9 mouse cellular contexts compared by ENCODE assay signal in the genomic region with DNA sequence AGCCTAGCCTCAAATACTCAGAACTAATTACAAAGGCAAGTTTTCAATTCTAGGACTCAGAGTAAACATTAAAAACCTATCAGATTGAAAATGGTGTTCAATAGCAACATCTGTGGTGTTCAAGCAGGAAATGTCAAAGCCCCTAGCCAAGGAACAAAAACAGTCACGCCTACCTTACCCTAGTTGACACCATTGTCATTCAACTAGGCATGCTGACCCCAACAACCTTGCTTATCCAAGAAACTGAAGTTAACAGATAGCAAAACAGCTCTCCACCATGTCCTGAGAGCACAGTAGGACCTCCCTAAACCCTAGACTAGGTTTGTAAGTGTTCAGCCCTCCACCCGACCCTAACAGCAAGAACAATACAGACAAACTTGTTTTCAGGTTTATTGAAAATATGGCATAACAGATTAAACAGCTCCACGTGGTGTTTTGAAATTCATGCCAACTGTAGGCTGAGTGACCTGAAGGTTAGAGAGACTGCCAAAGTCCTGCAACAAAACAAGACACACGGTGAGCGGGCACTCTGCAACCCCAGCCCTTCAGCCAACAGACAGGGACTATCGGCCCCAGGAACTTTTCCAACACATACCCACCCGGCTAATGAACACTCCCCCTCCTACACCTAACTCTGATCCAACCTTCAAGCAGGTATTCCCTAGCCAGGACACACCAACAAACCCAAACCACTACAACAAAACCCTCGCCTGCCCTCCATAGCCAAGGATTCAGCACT. TPM values are rescaled to one million over a fixed set of nuclear protein-coding genes. Genes with fewer than 3 reads are reported as not detected.
A peak's percentile ranks its signal among the peaks of the same experiment; 100 is the strongest.
DNase-seq lines count a peak whose midpoint lies in the region; ATAC-seq and TF ChIP-seq lines count a peak whose summit lies in the region.
"Had no signal": no experiment of that assay in that cellular context is flagged by ENCODE, and none has a peak within 500 bp of the region (broad histone marks: within the 10 kb centered on the region; RNA-seq: fewer than 3 reads in every experiment).

No protein-coding gene starts in this region.

- TF ChIP-seq EP300 in heart, postnatal 0 days (IDR thresholded peaks at IDR 0.05; ENCODE audit: low read depth), result no peak
- no peak for TF ChIP-seq EP300 in liver, embryonic 14.5 days (IDR thresholded peaks at IDR 0.05; ENCODE audit: low read depth)

- no peaks in the 10 kb centered on the region for H3K9me3 ChIP-seq in erythroblast, embryonic 14.5 days (ENCODE audit: control insufficient read depth, low read length)
- H3K9me3 ChIP-seq in heart, postnatal 0 days (replicated peaks; ENCODE audit: control insufficient read depth, low read length), result no peaks in the 10 kb centered on the region
- H3K9me3 ChIP-seq in liver, embryonic 14.5 days (ENCODE audit: control insufficient read depth, low read length), result no peaks in the 10 kb centered on the region

- peaks cover 38% of the 10 kb centered on the region for H3K4me1 ChIP-seq in erythroblast, embryonic 14.5 days (ENCODE audit: control insufficient read depth)
- H3K4me1 ChIP-seq in heart, postnatal 0 days (ENCODE audit: control insufficient read depth, insufficient read depth), result peaks cover 16% of the 10 kb centered on the region
- peaks cover 7 to 21% of the 10 kb centered on the region in 2 experiments; a peak in 3 of 4 replicates for H3K4me1 ChIP-seq in liver, embryonic 14.5 days (replicated peaks; ENCODE audit: control insufficient read depth in 2 of 2, insufficient read depth in 2 of 2, low read length in 1 of 2)

- H3K27me3 ChIP-seq in erythroblast, embryonic 14.5 days (ENCODE audit: control insufficient read depth), result no peaks in the 10 kb centered on the region
- no peaks in the 10 kb centered on the region for H3K27me3 ChIP-seq in heart, postnatal 0 days (ENCODE audit: control insufficient read depth, insufficient read depth, low read length)
- no peaks in the 10 kb centered on the region for H3K27me3 ChIP-seq in liver, embryonic 14.5 days (ENCODE audit: control insufficient read depth, insufficient read depth, low read length)

- H3K36me3 ChIP-seq in erythroblast, embryonic 14.5 days (ENCODE audit: control insufficient read depth), result peaks cover 68% of the 10 kb centered on the region
- peaks cover 46% of the 10 kb centered on the region for H3K36me3 ChIP-seq in heart, postnatal 0 days (replicated peaks; ENCODE audit: control insufficient read depth, insufficient read depth, low read length)
- H3K36me3 ChIP-seq in liver, embryonic 14.5 days (replicated peaks; ENCODE audit: control insufficient read depth, insufficient read depth, low read depth), result peaks cover 36% of the 10 kb centered on the region

- no peak for ATAC-seq in erythroblast, adult 5-6 weeks (replicated peaks; ENCODE audit: low FRiP score, poor library complexity, severe bottlenecking)
- ATAC-seq in heart, postnatal 0 days (ENCODE audit: insufficient read depth, low read depth), result no peak
- ATAC-seq in liver, embryonic 14.5 days (ENCODE audit: insufficient read depth), result no peak

- 41% methylated on average over 8 of the region's 8 CpGs for WGBS in heart, postnatal 0 days
- 44% methylated on average over 8 of the region's 8 CpGs for WGBS in liver, embryonic 14.5 days (ENCODE audit: insufficient replicate concordance)

- no peak overlapping the region for H3K27ac ChIP-seq in heart, postnatal 0 days (ENCODE audit: low read depth)
- no peak overlapping the region for H3K27ac ChIP-seq in liver, embryonic 14.5 days

- peak overlapping the region; percentile 90 for H3K4me3 ChIP-seq in erythroblast, embryonic 14.5 days (replicated peaks)
- H3K4me3 ChIP-seq in heart, postnatal 0 days (ENCODE audit: low read depth, low read length), result peak overlapping the region; percentile 93
- H3K4me3 ChIP-seq in liver, embryonic 14.5 days (ENCODE audit: insufficient read depth in 1 of 2, low read depth in 2 of 2, low read length in 2 of 2), result peak overlapping the region; percentile 95

- intact Hi-C loops in left cerebral cortex, postnatal 36 days (cut with DNase I), result no loop called here

- no peak for TF ChIP-seq CTCF in heart, postnatal 0 days (IDR thresholded peaks at IDR 0.05; ENCODE audit: low read depth)
- TF ChIP-seq CTCF in liver, embryonic 14.5 days (IDR thresholded peaks at IDR 0.05; ENCODE audit: low read depth), result no peak

- peak; percentile 61 for DNase-seq in ES-CJ7 (ENCODE audit: low read depth, low spot score)
- no peak for DNase-seq in heart, postnatal 0 days (ENCODE audit: low spot score)
- no peak for DNase-seq in liver, embryonic 14.5 days (ENCODE audit: low read depth in 3 of 3, low spot score in 3 of 3)
- DNase-seq in urinary bladder, adult 18-20 months (ENCODE audit: low spot score in 2 of 2), result no peak
- DNase-seq in retina, embryonic 14.5 days (ENCODE audit: low spot score), result no peak
- no peak for DNase-seq in left cerebral cortex, postnatal 36 days (ENCODE audit: low spot score in 2 of 2)
- DNase-seq: layer of hippocampus, adult 9-11 months had no signal

- peak overlapping the region; percentile 98 for H3K9ac ChIP-seq in heart, postnatal 0 days (replicated peaks; ENCODE audit: low read depth, low read length)
- peak overlapping the region; percentile 99 for H3K9ac ChIP-seq in liver, embryonic 14.5 days (replicated peaks)

- peak overlapping the region; percentile 86 for H3K4me2 ChIP-seq in heart, postnatal 0 days (ENCODE audit: low read depth, low read length)
- H3K4me2 ChIP-seq in liver, embryonic 14.5 days (ENCODE audit: low read depth), result peak overlapping the region; percentile 90

RNA-seq across cellular contexts. Expression of a gene that starts 2.5 kb away (rescaled TPM):
- polyA plus RNA-seq in erythroblast, embryonic 14.5 days (2012), result 31.7 and 36.7 TPM in 2 replicates
- 779 and 843 TPM in 2 replicates for total RNA-seq in erythroblast, adult 5-6 weeks (2015; ENCODE audit: low replicate concordance)
- 542 and 565 TPM in 2 replicates for total RNA-seq in erythroblast, adult 5-6 weeks (2017; ENCODE audit: low replicate concordance)
- total RNA-seq in heart, postnatal 0 days (2014; rRNA removed; ENCODE audit: low replicate concordance), result 593 and 806 TPM in 2 replicates
- polyA plus RNA-seq in heart, postnatal 0 days (2015; fragmentation: Nextera tagmentation; extraction: Ambion mirVana), result 855 and 860 TPM in 2 replicates
- 1,003 and 1,514 TPM in 2 replicates for polyA plus RNA-seq in liver, embryonic 14.5 days (2012; rRNA removed)
- polyA plus RNA-seq in liver, embryonic 14.5 days (2014; fragmentation: Nextera tagmentation; extraction: Ambion mirVana), result 828 and 838 TPM in 2 replicates
- 100 to 1,000 TPM; 469 to 487 TPM for total RNA-seq in left cerebral cortex, postnatal 36 days (2021)
